12 mouse cellular contexts compared by ENCODE assay signal in the genomic region with DNA sequence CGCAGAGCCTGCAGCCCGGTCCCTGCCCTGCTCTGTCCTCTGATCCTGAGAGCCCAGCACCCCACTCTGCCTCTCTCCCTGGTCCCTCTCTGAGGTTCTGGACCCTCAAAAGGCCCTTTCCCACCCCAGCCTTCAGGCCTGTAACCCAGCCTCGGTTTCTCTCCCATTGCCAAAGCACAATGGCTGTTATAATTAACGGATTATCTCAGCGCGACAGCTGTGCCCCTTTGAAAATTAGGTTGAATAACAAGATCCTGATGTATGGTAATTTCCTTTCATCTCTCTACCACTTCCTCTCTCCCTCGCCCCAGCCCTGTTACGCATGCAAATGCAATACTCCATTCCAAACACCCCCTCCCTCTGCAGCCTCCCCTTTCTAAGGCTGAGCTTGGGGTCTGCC. TPM values are rescaled to one million over a fixed set of nuclear protein-coding genes. Genes with fewer than 3 reads are reported as not detected.
A peak's percentile ranks its signal among the peaks of the same experiment; 100 is the strongest.
DNase-seq lines count a peak whose midpoint lies in the region; ATAC-seq and TF ChIP-seq lines count a peak whose summit lies in the region.
"Had no signal": no experiment of that assay in that cellular context is flagged by ENCODE, and none has a peak within 500 bp of the region (broad histone marks: within the 10 kb centered on the region; RNA-seq: fewer than 3 reads in every experiment).

No protein-coding gene starts in this region.

- no peak overlapping the region for H3K4me2 ChIP-seq in limb, embryonic 14.5 days (replicated peaks; ENCODE audit: low read depth, low read length, severe bottlenecking)
- 0 out of 2 replicates have a peak overlapping the region, but pooled peaks have one; percentile 1 for H3K4me2 ChIP-seq in forebrain, embryonic 14.5 days (ENCODE audit: low read length)
- peak overlapping the region; percentile 31 for H3K4me2 ChIP-seq in midbrain, embryonic 12.5 days (replicated peaks)
- H3K4me2 ChIP-seq: liver, embryonic 13.5 days had no signal

- H3K4me1 ChIP-seq in limb, embryonic 14.5 days (ENCODE audit: control insufficient read depth, insufficient read depth, low read length), result peaks cover 9% of the 10 kb centered on the region
- peaks cover 50% of the 10 kb centered on the region for H3K4me1 ChIP-seq in limb, embryonic 10.5 days
- H3K4me1 ChIP-seq in forebrain, embryonic 14.5 days (ENCODE audit: control insufficient read depth, insufficient read depth, low read length), result peaks cover 19% of the 10 kb centered on the region
- peaks cover 77% of the 10 kb centered on the region for H3K4me1 ChIP-seq in midbrain, embryonic 12.5 days
- H3K4me1 ChIP-seq: liver, embryonic 13.5 days had no signal

- 0 out of 2 replicates have a peak overlapping the region, but pooled peaks have one; percentile 12 for H3K9ac ChIP-seq in limb, embryonic 14.5 days (ENCODE audit: low read depth, low read length, severe bottlenecking)
- peak overlapping the region; percentile 14; the same call in 1 of the 2 replicates for H3K9ac ChIP-seq in forebrain, embryonic 14.5 days (ENCODE audit: low read length)
- H3K9ac ChIP-seq in midbrain, embryonic 12.5 days (replicated peaks), result no peak overlapping the region
- H3K9ac ChIP-seq: liver, embryonic 13.5 days had no signal

- ATAC-seq in limb, embryonic 14.5 days (ENCODE audit: low FRiP score, low read depth), result no peak
- ATAC-seq in forebrain, embryonic 14.5 days, result peak; percentile 80
- ATAC-seq in midbrain, embryonic 12.5 days (ENCODE audit: low FRiP score, low read depth), result peak; percentile 68

- H3K4me3 ChIP-seq in limb, embryonic 14.5 days (replicated peaks; ENCODE audit: low read length), result no peak overlapping the region
- H3K4me3 ChIP-seq in limb, embryonic 10.5 days, result no peak overlapping the region
- H3K4me3 ChIP-seq in forebrain, embryonic 14.5 days (ENCODE audit: low read depth, low read length), result no peak overlapping the region
- no peak overlapping the region for H3K4me3 ChIP-seq in midbrain, embryonic 12.5 days
- H3K4me3 ChIP-seq: liver, embryonic 13.5 days had no signal

- no peaks in the 10 kb centered on the region for H3K9me3 ChIP-seq in limb, embryonic 14.5 days (ENCODE audit: control insufficient read depth, low read length)
- no peaks in the 10 kb centered on the region for H3K9me3 ChIP-seq in limb, embryonic 10.5 days (replicated peaks)
- no peaks in the 10 kb centered on the region for H3K9me3 ChIP-seq in forebrain, embryonic 14.5 days (replicated peaks; ENCODE audit: control insufficient read depth, low read length)
- H3K9me3 ChIP-seq in midbrain, embryonic 12.5 days, result no peaks in the 10 kb centered on the region
- H3K9me3 ChIP-seq: liver, embryonic 13.5 days had no signal

- TF ChIP-seq POLR2A in limb, embryonic 14.5 days (IDR thresholded peaks at IDR 0.05; ENCODE audit: borderline replicate concordance, extremely low read depth, insufficient read depth, insufficient read length), result no peak

- no peaks in the 10 kb centered on the region for H3K27me3 ChIP-seq in limb, embryonic 14.5 days (ENCODE audit: control insufficient read depth, insufficient read depth, low read length)
- peaks cover 63% of the 10 kb centered on the region for H3K27me3 ChIP-seq in limb, embryonic 10.5 days (ENCODE audit: low read depth, poor library complexity, severe bottlenecking)
- no peaks in the 10 kb centered on the region for H3K27me3 ChIP-seq in forebrain, embryonic 14.5 days (replicated peaks; ENCODE audit: control insufficient read depth, insufficient read depth, low read length)
- peaks cover 50% of the 10 kb centered on the region for H3K27me3 ChIP-seq in midbrain, embryonic 12.5 days

- no peaks in the 10 kb centered on the region for H3K36me3 ChIP-seq in limb, embryonic 14.5 days (ENCODE audit: control insufficient read depth, insufficient read depth, low read length)
- no peaks in the 10 kb centered on the region for H3K36me3 ChIP-seq in limb, embryonic 10.5 days
- H3K36me3 ChIP-seq in forebrain, embryonic 14.5 days (ENCODE audit: control insufficient read depth, insufficient read depth, low read length), result no peaks in the 10 kb centered on the region
- no peaks in the 10 kb centered on the region for H3K36me3 ChIP-seq in midbrain, embryonic 12.5 days
- H3K36me3 ChIP-seq: liver, embryonic 13.5 days had no signal

- WGBS in limb, embryonic 14.5 days, result 20% methylated on average over 8 of the region's 8 CpGs
- WGBS in limb, embryonic 10.5 days, result 26% methylated on average over 8 of the region's 8 CpGs
- WGBS in forebrain, embryonic 14.5 days, result 7% methylated on average over 8 of the region's 8 CpGs
- WGBS in midbrain, embryonic 12.5 days, result 12% methylated on average over 8 of the region's 8 CpGs

- no peak for DNase-seq in limb, embryonic 14.5 days (ENCODE audit: low spot score)
- DNase-seq in limb, embryonic 10.5 days (ENCODE audit: low spot score), result no peak
- peak; percentile 90 for DNase-seq in forebrain, embryonic 14.5 days (ENCODE audit: low spot score)
- DNase-seq in thymus, postnatal 14 days, result peak; percentile 58
- DNase-seq in kidney, adult 8-10 months, result no peak
- DNase-seq in right cerebral cortex, postnatal 10 days (ENCODE audit: low spot score in 2 of 2), result no peak
- no peak for DNase-seq in right cerebral cortex, postnatal 36 days (ENCODE audit: low spot score in 2 of 2)
- DNase-seq: B cell, adult 2 months; kidney, postnatal 14 days; liver, embryonic 13.5 days had no signal

- no peak overlapping the region for H3K27ac ChIP-seq in limb, embryonic 14.5 days (replicated peaks; ENCODE audit: low read depth, low read length)
- H3K27ac ChIP-seq in limb, embryonic 10.5 days, result no peak overlapping the region
- peak overlapping the region; percentile 93 for H3K27ac ChIP-seq in forebrain, embryonic 14.5 days (ENCODE audit: low read depth, low read length)
- H3K27ac ChIP-seq in midbrain, embryonic 12.5 days (replicated peaks), result peak overlapping the region; percentile 87
- H3K27ac ChIP-seq: liver, embryonic 13.5 days had no signal

RNA-seq across cellular contexts. Expression of a gene that starts 35.1 kb away (rescaled TPM):
- polyA plus RNA-seq in limb, embryonic 14.5 days (2012; rRNA removed), result 0.19 and 0.24 TPM in 2 replicates
- 0.04 TPM in 1 of 2 replicates, not detected in the other for polyA plus RNA-seq in limb, embryonic 14.5 days (2014; fragmentation: Nextera tagmentation; extraction: Ambion mirVana)
- not detected in 2 replicates for polyA plus RNA-seq in limb, embryonic 10.5 days (2016; fragmentation: Nextera tagmentation; extraction: Ambion mirVana)
- 3.7 and 5.3 TPM in 2 replicates for polyA plus RNA-seq in forebrain, embryonic 14.5 days (2014; fragmentation: Nextera tagmentation; extraction: Ambion mirVana)
- 0.88 and 2.2 TPM in 2 replicates for polyA plus RNA-seq in midbrain, embryonic 12.5 days (2016; fragmentation: Nextera tagmentation; extraction: Ambion mirVana)
- polyA plus RNA-seq: heart, embryonic 14.5 days had no signal

Comparison
In these comparisons a context has a peak if more than half of its experiments do, and no peak if none do; other contexts are left out.
1. DNase-seq: peak in forebrain, embryonic 14.5 days (single experiment) and thymus, postnatal 14 days (single experiment); none in limb, embryonic 14.5 days (single experiment), limb, embryonic 10.5 days (single experiment), kidney, adult 8-10 months (0 of 2), right cerebral cortex, postnatal 10 days (0 of 2) and right cerebral cortex, postnatal 36 days (0 of 2).
2. H3K27ac ChIP-seq: peak in forebrain, embryonic 14.5 days (single experiment) and midbrain, embryonic 12.5 days (single experiment); none in limb, embryonic 14.5 days (single experiment) and limb, embryonic 10.5 days (single experiment).